Mouse (Mus musculus) forelimb bud, embryonic 11.5 days (tissue): Measurements from ENCODE around the gene Mrps7.

Experiments
- DNase-seq: peaks from one replicate; pipeline ENCODE4 v3.0.0-alpha.2; 2012; ENCODE audit warnings: low read depth, low spot score

Gene Mrps7

DNA sequence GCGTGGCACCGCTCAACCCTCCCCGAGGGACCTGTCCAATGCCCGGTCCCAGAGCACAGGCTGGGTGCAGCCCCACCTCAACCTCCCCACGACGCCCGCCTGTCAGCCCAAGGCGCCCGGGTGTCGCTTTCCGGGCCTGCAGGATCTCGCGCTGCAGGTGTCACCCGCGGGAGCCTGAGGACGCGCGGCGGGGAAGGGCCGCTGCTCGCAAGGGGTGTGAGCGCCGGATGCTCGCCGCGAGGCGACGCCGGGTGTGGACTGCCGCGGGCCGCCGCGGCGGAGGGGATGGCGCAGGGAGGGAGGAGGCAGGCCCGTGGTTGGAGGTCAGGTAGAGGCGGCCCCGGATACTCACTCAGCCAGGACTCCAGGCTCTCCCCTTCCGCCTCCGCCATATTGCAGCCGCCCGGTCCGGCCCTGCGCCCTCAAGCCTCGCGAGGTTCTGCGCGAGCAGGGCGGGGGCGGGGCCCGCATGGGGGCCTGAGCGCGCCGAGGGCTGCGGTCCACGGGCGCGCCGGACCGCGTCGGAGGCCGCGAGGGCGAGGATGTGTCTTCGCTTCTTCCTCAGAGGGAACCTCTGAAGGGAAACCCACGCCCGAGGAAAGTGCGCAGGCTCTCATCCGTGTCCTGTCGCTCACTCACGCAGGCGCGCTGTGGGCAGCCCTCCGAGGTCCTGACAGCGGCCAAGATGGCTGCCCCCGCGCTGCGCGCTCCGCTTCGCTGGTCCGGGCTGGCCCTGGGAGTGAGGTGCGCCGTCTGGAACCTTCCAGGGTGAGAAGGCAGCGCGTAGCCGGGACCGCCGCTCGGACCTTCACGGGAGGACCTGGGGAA lies at the start of gene Mrps7, which contains the start of gene Gga3:
Mrps7 (plus strand) TSS at position 450 of the 828 bp plus-strand sequence.
Gga3 (minus strand) TSS at position 576 of the 828 bp plus-strand sequence.
- DNase-seq: peak; percentile 83

GRCm38 (mm10) chr11:115555717-115556116 lies 48.0 kb upstream of the Mrps7 start:
- DNase-seq: no peak

DNA sequence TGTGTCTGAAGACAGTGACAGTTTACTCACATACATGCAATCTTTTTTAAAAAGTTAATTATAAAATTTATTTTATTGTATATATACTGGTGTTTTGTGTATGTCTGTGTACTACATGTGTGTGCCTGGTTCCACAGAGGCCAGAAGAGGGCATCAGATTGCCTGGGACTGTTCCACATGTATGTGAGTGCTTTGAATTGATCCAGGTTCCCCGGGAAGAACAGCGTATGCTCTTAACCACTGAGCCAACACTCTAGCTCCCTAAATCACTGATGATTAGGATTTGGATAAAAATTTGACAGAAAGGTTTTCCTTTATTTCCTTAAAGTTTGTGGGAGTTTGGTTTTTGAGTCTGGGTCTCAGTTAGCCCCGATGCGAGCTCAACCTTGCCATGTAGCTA lies 40.3 kb upstream of the Mrps7 start:
- DNase-seq: peak; percentile 26

GRCm38 (mm10) chr11:115564064-115564809 lies 39.5 kb upstream of the Mrps7 start, which contains the start of gene Nup85:
TSS of gene Nup85 (plus strand) at chr11:115564434.
- DNase-seq: peak; percentile 95

DNA sequence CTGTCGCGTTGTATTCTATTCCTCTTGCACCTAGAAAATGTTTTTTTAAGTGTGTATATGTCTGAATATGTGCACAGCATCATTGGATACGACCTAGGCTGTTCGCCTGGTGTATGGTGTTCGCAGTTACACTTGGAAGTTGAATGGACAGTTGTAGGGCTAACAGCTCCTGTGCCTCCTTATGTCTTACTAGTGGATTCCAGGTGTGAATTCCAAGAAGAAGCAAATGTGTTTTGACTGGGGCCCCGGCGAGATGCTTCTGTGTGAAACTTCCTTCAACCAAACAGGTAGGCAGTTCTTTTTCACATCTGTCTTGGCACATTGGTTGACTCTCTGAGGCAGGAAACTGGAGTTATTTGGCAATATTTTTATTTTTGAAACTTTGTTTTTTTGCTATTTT lies 38.8 kb upstream of the Mrps7 start:
- DNase-seq: no peak

DNA sequence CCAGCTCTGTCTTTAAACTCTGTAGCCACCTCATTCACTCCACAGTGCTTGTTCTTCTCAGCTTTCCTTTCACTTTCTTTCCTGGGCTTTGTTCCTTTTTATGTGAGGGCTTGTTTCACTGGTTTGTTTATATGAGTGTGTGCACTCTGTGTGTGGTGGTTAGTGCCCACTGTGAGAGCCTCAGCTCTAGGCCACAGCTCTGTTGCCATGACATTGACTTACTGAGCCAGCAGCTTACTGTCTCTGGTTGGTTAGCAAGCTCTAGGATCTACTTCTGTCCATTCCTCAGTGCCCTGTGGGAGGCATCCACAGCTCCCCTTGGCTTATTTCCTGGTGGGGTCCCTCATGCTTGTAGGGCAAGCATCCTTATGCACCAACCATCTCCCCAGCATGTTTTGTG lies 24.6 kb upstream of the Mrps7 start:
- no peak for DNase-seq

DNA sequence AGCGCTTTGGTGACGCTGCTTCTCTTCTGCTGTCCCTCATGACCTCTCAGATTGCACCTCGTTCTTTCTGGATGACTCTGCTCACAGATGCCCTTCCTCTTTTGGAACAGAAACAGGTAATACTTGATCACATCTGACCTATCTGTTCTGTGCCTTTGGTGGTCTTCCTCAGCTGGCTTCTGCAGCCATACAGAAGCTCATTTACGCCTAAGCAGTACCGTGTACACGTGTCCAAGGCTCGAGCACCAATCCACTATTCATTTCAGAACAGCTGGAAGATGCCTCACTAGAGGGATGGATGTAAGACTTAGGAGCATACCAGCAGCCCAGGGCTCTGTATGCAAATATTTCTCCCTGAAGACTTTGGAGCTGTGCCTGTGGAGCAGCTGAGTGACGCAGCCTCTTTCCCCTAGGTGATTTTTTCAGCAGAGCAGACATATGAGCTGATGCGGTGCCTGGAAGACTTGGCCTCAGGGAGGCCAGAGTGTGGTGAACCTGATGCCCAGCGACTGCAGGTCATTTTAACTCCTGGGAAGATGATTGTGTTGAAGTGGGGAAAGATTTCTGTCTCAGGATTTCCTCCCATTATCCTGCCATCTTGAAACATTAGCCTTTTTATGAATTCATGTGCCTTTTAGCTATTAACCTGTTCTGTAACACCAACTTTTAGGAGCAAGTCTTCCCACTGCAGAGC lies 20.7 kb upstream of the Mrps7 start:
- DNase-seq: no peak

GRCm38 (mm10) chr11:115584376-115585073 lies 19.2 kb upstream of the Mrps7 start:
- DNase-seq: no peak

- DNase-seq: no peak
Observed at GRCm38 (mm10) chr11:115585573-115586100, 18.1 kb upstream of the Mrps7 start.

GRCm38 (mm10) chr11:115586403-115586802 lies 17.3 kb upstream of the Mrps7 start:
- no peak for DNase-seq

GRCm38 (mm10) chr11:115587984-115588383 lies 15.7 kb upstream of the Mrps7 start:
- no peak for DNase-seq

DNA sequence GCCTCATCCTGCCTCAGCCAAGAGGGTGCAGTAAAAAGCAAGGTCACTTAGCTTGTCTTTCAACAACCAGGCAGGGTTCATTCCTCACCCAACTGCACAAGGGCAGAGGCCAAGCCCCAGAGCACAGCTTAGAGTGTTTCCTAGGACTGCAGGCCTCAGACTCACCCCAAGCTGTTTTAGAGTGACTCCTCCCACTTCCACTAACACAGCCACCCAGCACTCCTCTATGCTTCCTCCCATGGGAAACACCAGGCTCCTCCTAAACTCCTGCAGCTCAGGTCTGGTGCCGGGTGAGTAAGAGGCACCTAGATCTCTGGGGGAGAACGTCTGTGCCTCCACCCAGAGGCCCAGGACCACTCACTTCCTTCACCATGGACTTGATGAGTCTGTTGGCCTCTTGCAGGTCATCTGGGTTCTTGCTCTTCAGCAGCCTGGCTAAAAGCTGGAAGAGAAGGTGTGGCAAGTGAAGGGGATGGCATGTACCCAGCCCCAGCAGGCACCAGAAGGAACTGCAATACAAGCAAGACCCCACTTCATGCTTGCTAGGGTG lies 13.1 kb upstream of the Mrps7 start:
- no peak for DNase-seq

- no peak for DNase-seq
Observed at GRCm38 (mm10) chr11:115595209-115595608, 8.5 kb upstream of the Mrps7 start.

GRCm38 (mm10) chr11:115598309-115598708 lies 5.4 kb upstream of the Mrps7 start:
- no peak for DNase-seq

- DNase-seq: no peak
Observed at GRCm38 (mm10) chr11:115599722-115600121, 4.0 kb upstream of the Mrps7 start.

DNA sequence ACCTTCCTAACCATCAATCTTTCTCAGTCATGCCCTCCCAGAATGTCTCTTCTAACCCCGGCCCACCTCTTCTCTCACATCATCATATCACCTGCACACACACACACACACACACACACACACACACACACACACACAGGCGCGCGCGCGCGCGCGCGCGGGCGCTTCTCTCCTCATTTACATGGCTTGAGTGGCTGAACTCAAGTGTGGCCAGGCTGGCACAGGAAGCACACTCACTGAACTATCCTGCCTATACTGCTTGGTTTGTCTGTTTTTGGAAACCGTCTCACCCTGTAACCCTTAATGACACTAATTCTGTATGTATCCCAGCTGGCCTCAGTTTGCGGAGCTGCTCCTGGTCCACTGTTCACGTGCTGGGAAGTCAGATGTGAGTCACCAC lies 3.0 kb upstream of the Mrps7 start:
- no peak for DNase-seq

DNA sequence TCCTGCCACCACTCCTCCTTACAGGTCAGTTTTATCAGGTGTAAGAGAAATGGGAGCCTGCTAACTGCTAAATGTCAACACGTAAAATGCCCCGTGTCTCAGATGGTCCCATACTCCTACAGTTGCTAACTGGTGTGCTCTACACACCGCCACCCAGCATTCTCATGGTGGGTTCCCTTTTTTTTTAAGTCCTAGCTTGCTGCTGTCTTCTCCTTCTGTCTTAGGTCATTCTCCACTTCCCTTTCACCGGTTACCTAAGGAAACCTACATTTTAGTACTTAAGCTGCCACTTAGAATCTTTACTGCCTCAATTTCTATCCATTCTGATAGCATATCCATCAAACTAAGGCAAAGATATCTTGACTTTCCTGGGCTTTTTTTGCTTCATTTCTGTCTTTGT lies 2.6 kb upstream of the Mrps7 start:
- DNase-seq: no peak

DNA sequence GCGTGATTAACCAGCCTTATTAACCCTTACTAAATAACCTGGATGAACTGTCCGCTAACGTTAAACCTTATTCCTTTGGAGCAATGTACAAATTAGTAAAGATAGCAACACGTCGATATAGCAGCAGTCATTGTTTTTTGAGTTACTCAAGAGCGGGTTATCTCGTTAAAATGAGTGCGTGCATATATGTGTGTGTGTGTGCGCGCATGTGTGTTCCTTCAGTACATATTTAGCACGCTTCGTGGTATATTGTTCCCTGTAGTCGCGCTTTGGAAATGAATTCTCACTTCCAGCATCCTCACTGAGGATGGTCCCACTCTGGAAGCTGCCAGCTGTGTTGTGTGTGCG lies 623 bp upstream of the Mrps7 start:
- no peak for DNase-seq

GRCm38 (mm10) chr11:115604304-115604696 lies 575 bp downstream of the Mrps7 start:
- DNase-seq: no peak

GRCm38 (mm10) chr11:115606733-115607132 lies 3.0 kb downstream of the Mrps7 start:
- DNase-seq: no peak
